Mouse (Mus musculus): ENCODE data around the gene Aipl1.
A peak's percentile ranks its signal among the peaks of the same experiment; 100 is the strongest.
"Not testable (repeated sequence)": the region's sequence is repeated elsewhere in the genome, so short reads cannot be mapped to it uniquely, and the experiment has no call there.

Gene Aipl1

DNA sequence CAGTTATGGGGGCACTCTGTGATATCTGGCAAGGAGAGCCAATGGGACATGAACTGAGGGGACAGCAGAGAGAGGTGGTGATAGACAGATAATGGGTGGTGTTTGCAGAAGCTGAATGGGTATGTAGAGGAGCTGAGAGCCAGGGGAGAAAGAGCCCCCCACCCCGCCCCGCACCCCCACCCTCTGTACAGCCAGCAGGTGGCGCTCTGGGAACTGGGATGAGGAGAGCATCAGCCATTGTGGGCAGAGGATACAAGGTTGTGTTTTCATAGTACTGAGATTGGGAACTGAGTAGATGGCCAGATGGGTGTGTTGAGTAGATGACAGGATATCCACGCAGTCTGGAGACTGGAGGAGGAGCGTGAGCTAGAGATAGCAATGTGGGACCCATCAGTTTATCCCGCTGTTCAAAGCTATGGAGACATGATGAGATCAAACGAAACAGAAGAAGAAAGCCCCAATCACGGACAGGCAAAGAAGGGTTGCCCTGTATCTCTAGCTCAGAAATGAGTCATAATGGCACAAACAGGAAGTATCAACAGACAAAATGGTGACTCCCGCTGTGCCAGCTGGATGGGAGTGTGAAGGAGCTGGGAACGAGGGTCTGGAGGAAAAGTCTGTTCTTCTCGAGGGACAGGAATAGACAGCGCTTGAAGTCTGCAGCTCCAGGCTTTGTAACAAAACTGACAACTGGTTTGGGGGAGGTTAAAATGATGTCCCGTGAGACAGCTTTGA, 20.6 kb downstream of the Aipl1 start:
- no peak for DNase-seq (ENCODE audit: low read depth, low spot score)

DNA sequence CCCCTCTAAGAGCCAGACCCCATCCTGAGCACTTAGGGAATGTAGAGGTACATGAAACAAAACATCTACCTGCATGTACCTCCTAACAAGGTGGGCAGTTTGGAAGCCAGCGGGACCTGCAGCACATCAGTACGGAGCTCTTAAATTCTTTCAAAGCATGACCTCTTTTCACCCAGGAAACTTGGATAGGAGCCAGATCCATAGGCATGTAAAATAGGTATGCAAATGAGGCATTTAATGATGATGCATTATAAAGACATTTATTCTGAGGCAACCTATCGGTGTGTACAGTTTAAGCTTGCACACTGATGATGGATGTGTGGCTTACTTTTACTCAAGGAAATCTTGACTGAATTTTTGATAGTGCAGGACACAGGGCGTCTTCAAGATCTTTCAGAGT, 22.6 kb downstream of the Aipl1 start:
- no peak for DNase-seq (ENCODE audit: low read depth, low spot score)

DNA sequence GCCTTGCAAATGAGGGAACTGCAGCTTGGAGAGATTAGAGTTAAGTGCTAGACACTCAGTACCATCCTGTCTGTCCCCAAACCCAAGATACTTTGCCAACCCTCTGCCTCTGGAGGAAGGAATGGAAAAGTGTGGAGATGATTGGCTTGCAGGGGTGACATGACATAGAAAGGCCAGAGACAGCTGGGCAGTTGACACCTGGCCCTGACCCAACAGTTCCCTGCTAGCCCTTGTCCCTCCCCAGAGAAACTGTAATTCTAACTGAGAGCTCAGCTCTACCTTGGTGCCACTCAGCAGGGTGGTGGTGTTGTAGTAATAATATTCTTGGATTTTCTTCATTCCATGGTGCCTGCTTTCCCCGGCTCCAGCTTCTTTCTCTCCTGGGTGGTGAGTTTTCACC, 25.4 kb downstream of the Aipl1 start:
- no peak for DNase-seq (ENCODE audit: low read depth, low spot score)

DNA sequence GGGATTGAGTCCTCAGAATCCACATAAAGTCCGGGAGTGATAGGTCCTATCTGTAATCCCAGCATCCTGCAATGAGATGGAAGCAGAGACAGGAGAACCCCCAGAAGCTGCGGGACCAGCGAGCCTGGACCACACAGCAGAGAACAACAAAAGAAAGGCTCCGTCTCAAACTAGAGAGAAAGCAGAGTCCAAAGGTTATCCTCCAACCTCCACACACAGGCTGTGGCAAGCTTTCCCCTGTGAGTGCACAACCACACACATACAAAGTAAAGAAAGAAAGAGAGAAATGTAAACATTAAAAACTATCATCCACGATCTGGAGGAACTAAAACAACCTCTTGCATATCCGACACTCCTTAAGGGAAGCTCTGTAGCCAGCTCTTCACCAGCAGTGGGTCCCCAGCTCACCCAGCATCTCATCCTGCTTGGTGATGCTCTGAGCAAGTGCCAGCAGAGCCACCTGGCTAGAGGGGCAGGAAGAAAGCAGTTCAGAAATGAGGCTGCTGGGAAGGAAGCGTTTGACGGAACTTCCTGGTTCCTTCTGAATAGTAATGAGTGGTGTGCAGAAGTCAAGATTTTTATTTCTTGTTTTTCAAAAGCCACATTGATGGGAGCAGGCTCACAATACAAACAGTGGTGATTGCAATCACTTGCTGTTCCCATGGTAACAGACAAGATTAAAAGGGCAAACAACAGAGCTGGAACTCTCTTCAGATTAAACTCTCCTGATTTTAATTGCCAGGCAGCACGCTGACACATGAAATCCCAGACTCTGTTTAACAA, 26.2 kb downstream of the Aipl1 start:
- DNase-seq (ENCODE audit: low read depth, low spot score), result peak; percentile 22

DNA sequence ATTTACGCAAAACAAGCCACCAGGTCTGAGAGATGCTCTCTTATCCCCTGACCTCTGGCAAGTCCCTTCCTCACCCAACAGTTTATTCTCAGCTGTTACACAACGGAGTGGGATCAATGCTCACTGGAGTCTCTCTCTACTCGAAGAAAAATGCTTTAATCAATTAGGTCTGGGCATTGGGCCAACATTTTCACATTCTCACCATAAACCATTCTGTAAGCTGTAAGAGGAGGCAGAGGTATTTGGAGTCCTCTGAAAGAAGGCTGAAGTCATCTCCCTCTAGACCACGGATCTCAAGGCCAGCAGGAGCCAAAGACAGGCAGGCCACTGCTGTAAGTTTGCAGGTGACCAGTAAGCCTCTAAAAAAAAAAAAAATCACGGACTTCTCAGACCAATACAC, 26.9 kb downstream of the Aipl1 start:
- DNase-seq (ENCODE audit: low read depth, low spot score), result no peak

DNA sequence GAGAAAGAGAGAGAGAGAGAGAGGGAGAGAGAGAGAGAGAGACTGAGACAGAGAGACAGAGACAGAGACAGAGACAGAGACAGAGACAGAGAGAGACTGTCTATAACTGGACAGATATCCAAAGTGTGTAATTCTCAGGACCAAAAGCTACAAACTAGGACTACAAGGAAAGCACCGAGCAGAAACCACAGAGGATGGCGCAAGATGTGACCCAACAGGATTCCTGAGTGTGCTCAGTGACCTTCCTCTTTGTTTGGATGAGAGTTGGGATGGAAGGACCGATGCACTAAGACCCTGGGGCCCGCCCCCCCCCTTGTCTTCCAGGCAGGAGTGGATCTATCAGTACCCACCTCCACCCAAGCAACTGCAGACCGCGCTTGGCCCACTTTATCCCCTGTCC, 31.8 kb downstream of the Aipl1 start:
- no peak for DNase-seq (ENCODE audit: low read depth, low spot score)

DNA sequence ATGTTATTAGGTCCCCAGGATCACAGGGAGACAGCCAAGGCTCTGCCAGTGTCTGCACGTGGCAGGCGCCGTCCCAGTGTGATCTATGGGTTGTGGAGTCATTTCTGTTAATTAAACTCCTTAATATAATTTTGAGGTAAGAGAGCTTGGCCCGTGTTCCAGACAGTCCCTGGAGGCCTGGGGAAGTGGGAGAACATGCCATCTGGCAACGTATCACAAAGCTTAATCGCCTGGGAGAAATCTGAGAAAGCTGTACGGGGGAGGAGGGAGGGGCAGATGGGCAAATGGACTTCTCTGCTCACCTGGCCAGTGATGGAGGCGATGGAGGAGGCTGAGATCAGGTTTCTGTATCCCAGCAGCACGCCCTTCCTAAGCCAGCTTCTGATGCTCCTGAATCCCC, 34.1 kb downstream of the Aipl1 start:
- no peak for DNase-seq (ENCODE audit: low read depth, low spot score)

DNA sequence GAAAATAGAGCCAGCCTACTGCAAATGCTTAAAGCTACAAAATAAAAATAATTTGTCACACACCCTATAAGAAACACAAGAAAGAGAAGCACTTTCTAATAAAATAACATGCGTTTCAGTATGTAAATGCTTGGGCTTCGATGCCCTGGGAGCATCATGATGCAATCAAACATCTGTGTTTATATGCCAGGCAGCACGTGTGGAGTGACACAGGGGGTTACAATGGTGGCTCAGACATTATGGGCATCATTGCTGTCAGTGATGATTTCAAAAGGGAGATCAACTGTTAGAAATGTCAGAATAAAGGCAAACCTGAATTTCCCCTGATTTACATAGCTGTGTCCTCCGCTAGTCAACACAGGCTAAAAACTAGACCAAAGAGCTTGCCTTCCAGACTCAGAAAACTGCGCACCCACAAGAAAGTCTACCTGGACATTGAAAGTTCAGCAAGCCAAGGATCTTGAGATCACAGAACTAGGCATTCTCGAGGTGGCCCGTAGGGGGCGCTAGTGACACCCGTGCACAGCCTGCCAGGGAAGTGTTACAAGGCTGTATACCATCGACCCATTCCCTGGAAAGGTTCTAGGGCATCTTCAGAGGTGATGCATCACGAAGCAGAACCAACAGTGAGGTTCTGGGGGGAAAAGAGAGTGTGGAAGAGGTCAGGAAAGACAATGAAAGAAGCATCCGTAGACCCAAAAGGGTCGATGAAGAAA, 35.0 kb downstream of the Aipl1 start:
- DNase-seq (ENCODE audit: low read depth, low spot score), result peak; percentile 27

DNA sequence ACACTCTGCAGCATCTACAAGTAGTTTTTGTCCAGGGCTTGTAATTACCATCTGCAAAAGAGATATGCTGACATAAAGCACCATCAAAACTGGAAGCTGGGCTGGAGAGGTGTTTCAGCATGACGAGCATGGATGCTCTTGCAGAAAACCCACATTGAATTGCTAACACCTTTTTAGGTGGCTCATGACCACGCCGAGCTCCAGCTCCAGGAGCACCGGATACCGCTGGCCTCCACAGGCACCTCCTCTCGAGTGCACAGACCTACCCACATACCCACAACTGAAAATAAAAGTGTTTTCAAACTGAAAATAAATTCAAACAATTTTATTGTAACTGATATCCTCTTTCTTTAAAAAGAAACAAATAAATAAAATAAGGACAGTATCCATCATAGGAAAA, 37.1 kb downstream of the Aipl1 start:
- DNase-seq (ENCODE audit: low read depth, low spot score), result peak; percentile 69

DNA sequence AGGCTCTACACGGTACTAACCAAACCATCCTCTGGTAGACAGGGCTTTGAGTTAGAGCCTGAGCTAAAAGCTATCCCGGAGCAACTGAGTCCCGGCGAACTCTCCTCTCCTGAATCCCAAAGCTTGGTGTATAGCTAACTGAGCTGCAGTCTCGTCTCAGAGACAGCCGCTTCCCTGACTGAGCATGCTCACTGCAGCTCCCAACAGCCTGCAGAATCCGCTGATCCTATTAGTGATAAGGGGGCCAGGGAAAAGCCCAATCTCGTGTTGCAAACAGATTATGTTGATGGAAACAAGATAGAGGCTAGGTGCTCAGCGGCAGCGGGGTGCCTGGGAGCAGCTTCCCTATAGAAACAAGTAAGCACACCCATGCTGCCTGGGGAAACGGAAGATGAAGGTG, 40.5 kb downstream of the Aipl1 start:
- peak; percentile 24 for DNase-seq (ENCODE audit: low read depth, low spot score)

DNA sequence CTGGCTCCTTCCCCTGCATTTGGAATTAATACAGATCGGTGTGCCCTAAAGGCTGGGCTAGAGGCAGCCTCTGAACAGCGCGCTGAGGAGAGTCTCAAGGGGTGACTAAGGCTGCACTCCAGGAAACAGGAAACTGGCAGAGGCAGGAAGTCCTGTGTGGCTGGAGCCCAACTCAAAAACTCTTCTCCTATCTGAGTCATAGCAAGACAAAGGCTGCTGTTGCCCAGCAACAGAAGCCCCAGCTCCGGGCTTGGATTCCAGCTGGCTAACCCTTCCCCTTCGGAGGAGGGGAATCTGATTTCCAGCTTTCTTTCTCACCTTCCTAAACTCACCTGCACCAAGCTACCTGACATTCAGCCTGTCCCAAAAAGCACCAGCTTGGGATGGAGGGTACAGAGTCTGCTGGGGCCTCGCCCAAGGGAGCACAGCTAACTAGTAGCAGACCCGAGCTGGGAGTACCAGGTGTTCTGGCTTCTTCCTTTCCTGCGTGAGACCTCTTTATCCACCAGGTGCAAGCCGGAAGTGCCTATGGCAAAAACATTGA, 41.3 kb downstream of the Aipl1 start:
- DNase-seq (ENCODE audit: low read depth, low spot score), result peak; percentile 79

DNA sequence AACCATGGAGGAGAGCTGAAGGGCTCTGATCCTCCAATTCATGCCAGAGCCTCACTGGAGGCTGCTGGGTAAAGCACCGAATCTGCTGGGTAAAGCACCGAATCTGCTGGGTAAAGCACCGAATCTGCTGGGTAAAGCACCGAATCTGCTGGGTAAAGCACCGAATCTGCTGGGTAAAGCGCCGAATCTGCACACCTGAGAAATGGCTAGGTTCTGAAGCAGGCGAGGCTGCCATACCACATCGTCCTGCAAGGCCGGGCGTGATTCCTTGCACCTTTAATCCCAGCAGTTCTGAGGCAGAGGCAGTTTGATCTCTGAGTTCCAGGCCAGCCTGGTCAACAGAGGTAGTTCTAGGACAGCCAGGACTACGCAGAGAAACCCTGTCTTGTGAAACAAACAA, 44.9 kb downstream of the Aipl1 start:
- no peak for DNase-seq (ENCODE audit: low read depth, low spot score)

DNA sequence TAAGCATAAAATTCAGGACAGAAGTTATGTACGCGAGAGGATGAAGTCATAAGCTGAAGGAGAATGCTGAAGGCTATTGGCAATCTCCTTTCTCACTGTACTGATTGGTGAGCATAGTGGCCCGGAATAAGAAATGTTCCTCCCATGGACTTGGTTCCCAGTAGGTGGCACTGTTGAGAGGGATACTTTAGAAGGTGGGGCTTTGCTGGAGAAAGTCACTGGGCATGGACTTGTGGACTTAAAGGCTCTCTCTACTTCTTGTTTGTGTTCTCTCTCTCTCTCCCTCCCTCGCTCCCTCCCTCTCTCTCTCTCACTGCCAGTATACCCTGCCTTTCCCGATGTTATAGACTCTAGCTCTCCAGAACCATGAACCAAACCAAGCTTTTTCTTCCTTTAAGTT, 45.8 kb downstream of the Aipl1 start:
- DNase-seq (ENCODE audit: low read depth, low spot score), result peak; percentile 68

DNA sequence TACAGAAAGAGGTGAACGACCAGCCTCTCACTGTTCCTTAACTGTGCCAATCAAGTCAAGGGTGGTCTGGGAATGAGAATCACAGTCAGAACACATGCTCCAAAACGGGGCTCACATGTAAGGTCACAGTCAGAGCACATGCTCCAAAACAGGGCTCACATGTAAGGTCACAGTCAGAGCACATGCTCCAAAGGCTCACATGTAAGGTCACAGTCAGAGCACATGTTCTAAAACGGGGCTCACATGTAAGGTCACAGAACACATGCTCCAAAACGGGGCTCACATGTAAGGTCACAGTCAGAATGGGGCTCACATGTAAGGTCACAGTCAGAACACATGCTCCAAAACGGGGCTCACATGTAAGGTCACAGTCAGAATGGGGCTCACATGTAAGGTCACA, 47.9 kb downstream of the Aipl1 start:
- DNase-seq (ENCODE audit: low read depth, low spot score), result not testable (repeated sequence)

DNA sequence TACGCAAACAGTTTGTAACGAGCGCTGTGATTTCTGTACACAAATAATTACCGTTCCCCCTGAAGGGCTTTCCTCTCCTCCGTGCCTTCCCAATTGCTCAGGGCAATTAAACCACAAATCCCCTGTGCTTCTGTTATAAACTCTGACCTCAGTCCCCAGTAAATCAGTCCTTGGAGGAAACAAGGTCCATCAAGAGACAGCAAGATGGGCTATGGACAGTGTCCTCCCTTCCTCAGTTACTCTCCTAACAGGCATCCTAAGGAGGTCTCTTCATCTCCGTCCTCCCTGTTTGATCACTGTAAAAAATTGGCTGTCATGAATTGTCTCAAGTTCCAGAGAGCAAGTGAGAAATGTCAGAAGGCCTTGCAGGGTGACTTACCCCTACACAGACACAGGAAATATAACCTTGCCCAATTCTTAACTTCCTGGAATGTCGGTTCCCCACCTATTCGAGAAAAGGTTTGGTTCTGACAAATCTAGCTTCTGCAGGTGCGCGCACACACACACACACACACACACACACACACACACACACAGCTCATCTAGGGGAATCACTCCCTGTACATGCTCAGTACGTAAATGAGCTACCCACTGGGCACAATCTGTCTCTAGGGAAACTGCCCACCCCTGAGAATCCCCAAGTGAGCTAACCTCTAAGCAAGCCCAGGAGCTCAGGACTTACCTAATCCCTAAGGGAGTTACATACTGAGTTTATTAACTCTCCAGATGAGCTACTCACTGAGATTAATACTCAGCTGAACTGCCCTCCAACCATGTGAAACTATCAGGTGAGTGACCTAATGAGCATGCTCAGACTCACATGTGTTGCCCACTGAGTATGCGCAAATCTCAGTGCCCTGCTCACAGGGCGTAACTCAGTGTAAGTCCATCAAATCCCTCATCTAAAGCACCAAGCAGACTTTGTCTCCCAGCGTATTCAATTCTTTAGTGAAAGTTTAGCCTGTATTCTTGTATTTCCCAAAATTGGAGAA, 49.9 kb downstream of the Aipl1 start:
- DNase-seq (ENCODE audit: low read depth, low spot score), result no peak

DNA sequence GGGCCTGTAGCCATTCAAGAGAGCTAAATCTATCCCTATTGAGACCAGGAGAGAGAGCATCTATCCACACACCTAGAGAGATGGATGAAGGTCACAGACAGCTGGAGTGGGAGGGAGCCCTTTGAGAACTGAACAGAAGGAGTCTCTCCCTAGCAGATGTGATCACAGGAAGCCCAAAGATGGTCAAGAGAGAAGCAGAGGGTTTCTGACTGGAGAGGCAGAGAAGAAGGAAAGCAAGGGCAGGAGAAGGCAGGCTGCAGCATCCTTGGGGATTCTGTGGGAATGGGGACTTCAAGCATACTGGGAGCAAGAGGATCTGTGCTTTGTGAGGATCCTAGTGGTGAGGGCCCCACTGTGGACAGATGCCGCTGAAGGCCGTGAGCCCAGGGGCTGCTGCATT, 51.5 kb downstream of the Aipl1 start:
- DNase-seq (ENCODE audit: low read depth, low spot score), result no peak

DNA sequence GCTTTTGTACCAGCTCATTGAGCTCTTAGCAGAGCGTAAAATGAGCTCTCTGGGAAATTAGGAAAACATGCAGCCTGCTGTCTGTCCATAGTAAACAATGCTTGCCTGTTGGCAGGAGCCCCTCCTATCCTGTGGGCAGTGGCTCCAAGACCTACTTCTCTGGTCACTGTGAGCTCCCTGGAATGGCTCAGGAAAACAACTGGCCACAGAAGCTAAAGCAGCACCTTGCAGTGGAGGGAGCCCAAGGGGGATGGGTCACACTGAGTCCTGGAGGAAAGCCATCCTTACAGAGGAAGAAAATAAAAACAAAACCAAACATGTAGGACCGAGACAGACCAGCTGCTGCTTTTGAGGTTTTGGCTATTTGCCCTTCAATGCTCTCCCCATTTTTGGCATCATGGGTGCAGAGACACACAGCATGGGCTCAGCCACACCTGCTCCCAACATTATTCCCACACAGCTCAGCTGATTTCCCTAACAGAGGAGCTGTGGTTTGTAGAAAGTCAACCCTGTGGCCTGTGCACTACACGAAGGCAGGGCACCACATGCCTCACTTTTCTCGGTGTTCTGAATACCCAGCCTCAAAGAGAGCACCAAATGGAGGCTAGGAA, 52.1 kb downstream of the Aipl1 start:
- DNase-seq (ENCODE audit: low read depth, low spot score), result no peak

DNA sequence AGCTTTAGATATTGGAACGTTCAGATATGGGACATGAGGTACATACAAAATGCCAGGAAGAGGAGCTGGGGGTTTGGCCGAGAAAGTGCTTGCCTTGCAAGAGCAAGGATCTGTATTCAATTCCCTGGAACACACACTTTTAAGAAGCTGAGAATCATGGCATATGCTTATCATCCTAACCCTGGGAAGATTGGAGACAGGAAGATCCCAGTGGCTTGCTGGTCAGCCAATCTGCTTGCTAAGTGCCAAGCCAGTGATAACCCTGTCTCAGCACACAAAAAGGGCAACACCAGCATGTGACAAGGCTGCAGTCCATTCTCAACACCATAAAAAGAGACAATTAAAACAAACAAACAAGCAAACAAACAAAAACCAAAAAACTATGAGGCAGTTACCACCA, 53.2 kb downstream of the Aipl1 start:
- DNase-seq (ENCODE audit: low read depth, low spot score), result no peak

Measured in CD4-positive helper T cell, adult 2 months (primary cell).